21 mouse cellular contexts compared by ENCODE assay signal in genomic region chr14:118813111-118813510, GRCm38 (mm10). TPM values are rescaled to one million over a fixed set of nuclear protein-coding genes. Genes with fewer than 3 reads are reported as not detected.
"Had no signal": no experiment of that assay in that cellular context is flagged by ENCODE, and none has a peak within 500 bp of the region (broad histone marks: within the 10 kb centered on the region; RNA-seq: fewer than 3 reads in every experiment).

No protein-coding gene starts in this region.

- H3K4me1 ChIP-seq: midbrain, embryonic 13.5 days; neural tube, embryonic 13.5 days had no signal

- H3K27me3 ChIP-seq: midbrain, embryonic 13.5 days; neural tube, embryonic 13.5 days had no signal

- H3K27ac ChIP-seq: kidney, postnatal 0 days; left cerebral cortex, adult 2 months; liver, embryonic 13.5 days; midbrain, embryonic 13.5 days; neural tube, embryonic 13.5 days; stomach, postnatal 0 days had no signal

- DNase-seq: kidney, adult 2 months; kidney, postnatal 36 days; layer of hippocampus, postnatal 36 days; liver, embryonic 13.5 days; lung, adult 2 months; lung, postnatal 14 days; lung, postnatal 4 days; right cerebral cortex, adult 18-20 months; right cerebral cortex, postnatal 14 days; right cerebral cortex, postnatal 4 days; thymus, adult 2 months; thymus, postnatal 14 days; thymus, postnatal 4 days had no signal

- H3K9ac ChIP-seq: liver, embryonic 13.5 days; midbrain, embryonic 13.5 days; neural tube, embryonic 13.5 days had no signal

- ATAC-seq: midbrain, embryonic 13.5 days; midbrain, embryonic 16.5 days had no signal

- H3K4me2 ChIP-seq: liver, embryonic 13.5 days; midbrain, embryonic 13.5 days; neural tube, embryonic 13.5 days had no signal

- H3K4me3 ChIP-seq: left cerebral cortex, adult 2 months; liver, embryonic 13.5 days; midbrain, embryonic 13.5 days; myocyte; neural tube, embryonic 13.5 days had no signal

- H3K36me3 ChIP-seq: liver, embryonic 13.5 days; midbrain, embryonic 13.5 days; neural tube, embryonic 13.5 days had no signal

RNA-seq across cellular contexts. Expression of gene Cldn10, which starts 25.4 kb away (rescaled TPM):
- polyA plus RNA-seq: liver, adult 2 months; myocyte had no signal
